Mouse (Mus musculus) spleen, embryonic (tissue): ENCODE data around the gene Gm10662.
"Not testable (repeated sequence)": the region's sequence is repeated elsewhere in the genome, so short reads cannot be mapped to it uniquely, and the experiment has no call there.

Source experiments
- CTCF ChIA-PET: fragments of 350-600 bp; sonication (Branson Sonifier 250); formaldehyde crosslinking; loops from one replicate; lab custom pipeline; 2022; lab: Charles Lee

Gm10662 gene

DNA sequence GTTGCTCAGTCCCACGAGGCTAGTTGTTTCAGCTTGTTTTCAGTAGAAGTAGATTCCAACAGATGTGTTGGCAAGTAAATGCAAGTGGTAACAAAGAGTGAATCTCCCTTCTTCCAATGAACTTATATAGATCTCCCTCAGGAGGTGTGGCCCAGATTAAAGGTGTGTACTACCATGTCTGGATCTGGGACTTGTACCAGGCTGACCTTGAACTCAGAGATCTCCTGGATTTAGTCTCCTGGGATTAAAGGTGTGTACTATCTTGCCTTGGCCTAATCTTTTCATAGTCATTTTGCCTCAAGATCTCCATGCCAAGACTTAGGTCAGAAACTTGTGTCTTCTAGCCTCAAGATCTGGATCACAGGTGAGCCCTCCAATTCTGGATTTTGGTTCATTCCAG lies at the start of gene Gm10662:
Gm10662 (minus strand) TSS at position 101 of the 400 bp plus-strand sequence.
- CTCF ChIA-PET, result not testable (repeated sequence)

DNA sequence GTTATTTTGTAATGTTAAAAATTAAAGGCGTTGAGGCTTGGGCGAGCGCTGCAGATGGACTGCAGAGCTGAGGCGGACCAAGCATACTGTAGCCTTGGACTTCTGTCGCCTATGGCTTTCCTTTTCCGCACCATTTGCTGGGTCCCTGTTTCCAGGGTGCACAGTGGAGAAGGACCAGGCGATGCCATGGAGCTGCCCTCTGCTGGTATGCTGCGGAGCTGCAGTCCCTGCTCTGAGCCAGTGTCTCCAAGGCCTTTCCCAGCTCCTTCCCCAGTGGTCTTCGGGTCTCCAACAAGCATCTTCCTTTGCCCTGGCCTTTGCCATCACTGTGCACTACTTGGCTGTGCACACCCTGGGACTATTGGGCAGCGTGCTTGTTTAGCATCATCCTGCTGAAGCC lies 19.2 kb upstream of the Gm10662 start:
- CTCF ChIA-PET, result not testable (repeated sequence)
